Mouse (Mus musculus) limb, embryonic 11.5 days (tissue): ENCODE measurements around the gene Smim15. TPM values are rescaled to one million over a fixed set of nuclear protein-coding genes. Genes with fewer than 3 reads are reported as not detected.

Source experiments
- ATAC-seq: fragments of 200-750 bp; cut with Nextera tagmentation; 2 replicates; pipeline ENCODE4 v1.8.0; 2017; ENCODE audit warnings: low read depth; ENCODE audit not compliant: insufficient number of reproducible peaks, low FRiP score, low TSS enrichment
- DNase-seq: peaks from one replicate; pipeline ENCODE4 v3.0.0-alpha.2; 2015; ENCODE audit warnings: low spot score
- H3K27ac ChIP-seq: fragments of 300-500 bp; sonication (generic); replicated peaks from 2 replicates; pipeline ENCODE4 v1.5.1; 2014; ENCODE audit warnings: low read depth, mild to moderate bottlenecking, low read length
- H3K27me3 ChIP-seq: fragments of 300-500 bp; sonication (generic); 2 replicates; pipeline ENCODE4 v1.6.1; 2014; ENCODE audit warnings: mild to moderate bottlenecking, low read length, mixed read lengths; ENCODE audit not compliant: control insufficient read depth, insufficient read depth
- H3K36me3 ChIP-seq: fragments of 300-500 bp; sonication (generic); 2 replicates; pipeline ENCODE4 v1.6.1; 2014; ENCODE audit warnings: mild to moderate bottlenecking, low read length, moderate library complexity, mixed read lengths; ENCODE audit not compliant: control insufficient read depth, insufficient read depth
- H3K4me1 ChIP-seq: fragments of 300-500 bp; sonication (generic); 2 replicates; pipeline ENCODE4 v1.6.1; 2014; ENCODE audit warnings: low read length, mixed read lengths; ENCODE audit not compliant: control insufficient read depth, insufficient read depth
- H3K4me2 ChIP-seq: fragments of 300-500 bp; sonication (generic); 2 replicates; pipeline ENCODE4 v1.6.1; 2014; ENCODE audit warnings: low read depth, mild to moderate bottlenecking, moderate library complexity; ENCODE audit not compliant: severe bottlenecking
- H3K4me3 ChIP-seq: fragments of 300-500 bp; sonication (generic); 2 replicates; pipeline ENCODE4 v1.5.1; 2014; ENCODE audit warnings: low read depth, low read length
- H3K9ac ChIP-seq: fragments of 300-500 bp; sonication (generic); 2 replicates; pipeline ENCODE4 v1.6.1; 2014; ENCODE audit warnings: mild to moderate bottlenecking, low read length
- H3K9me3 ChIP-seq: fragments of 300-500 bp; sonication (generic); 2 replicates; pipeline ENCODE4 v1.6.1; 2016; ENCODE audit warnings: low read length; ENCODE audit not compliant: control insufficient read depth
- WGBS: fragments of 180-500 bp; shearing (Covaris S2); extraction: QIAGEN DNeasy Blood & Tissue Kit; methylation state at CpG from one replicate; pipeline ENCODE4 v1.1.7; 2014; 5-methylcytosine and 5-hydroxymethylcytosine counted together
- polyA plus RNA-seq: library from polyadenylated mRNA; unstranded; fragments of >200 nt; fragmentation: Nextera tagmentation; extraction: Ambion mirVana; gene quantifications from 2 replicates; pipeline ENCODE4 v1.2.1, GENCODE M21; 2014

Smim15 gene
- polyA plus RNA-seq, 1 experiment from 2014 or later, result 61.9 TPM

DNA sequence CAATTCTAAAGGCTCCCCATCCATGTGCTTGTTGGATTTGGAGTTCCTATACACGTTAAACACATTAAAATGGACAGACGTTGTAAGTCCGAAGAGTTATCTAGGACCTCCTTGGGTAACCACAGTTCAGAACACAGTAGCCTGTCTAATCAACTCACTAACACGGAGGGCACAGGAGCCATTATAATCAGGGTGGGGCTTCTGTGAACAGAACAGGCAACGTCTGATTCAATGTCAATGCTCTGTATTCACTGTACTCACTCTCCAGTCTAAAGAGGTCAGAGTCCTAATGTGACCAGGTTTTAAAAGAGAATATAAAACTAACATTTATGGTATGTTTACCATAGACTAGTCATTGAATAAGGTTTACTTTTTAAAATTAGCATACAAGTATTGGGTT is 50.4 kb downstream of the Smim15 start:
- WGBS, result 89% methylated on average over 5 of the region's 5 CpGs
- no peak for ATAC-seq
- H3K36me3 ChIP-seq, result no peaks in the 10 kb centered on the region

GRCm38 (mm10) chr13:108095617-108096016 is 51.4 kb downstream of the Smim15 start:
- Histone ChIP-seq H3K4me3 (no peak overlapping the region), H3K36me3 (no peaks in the 10 kb centered on the region), H3K9ac (no peak overlapping the region), H3K9me3 (no peaks in the 10 kb centered on the region), H3K4me1 (no peaks in the 10 kb centered on the region), H3K27ac (no peak overlapping the region), H3K4me2 (no peak overlapping the region), H3K27me3 (no peaks in the 10 kb centered on the region)
- ATAC-seq, result no peak
- no peak for DNase-seq
- 89% methylated on average over 7 of the region's 7 CpGs for WGBS

More for the DNA sequence above, 50.4 kb downstream of the Smim15 start:
- Histone ChIP-seq H3K27ac (no peak overlapping the region), H3K27me3 (no peaks in the 10 kb centered on the region), H3K4me2 (no peak overlapping the region), H3K9ac (no peak overlapping the region), H3K4me3 (no peak overlapping the region), H3K9me3 (no peaks in the 10 kb centered on the region), H3K4me1 (no peaks in the 10 kb centered on the region)
- DNase-seq, result no peak

DNA sequence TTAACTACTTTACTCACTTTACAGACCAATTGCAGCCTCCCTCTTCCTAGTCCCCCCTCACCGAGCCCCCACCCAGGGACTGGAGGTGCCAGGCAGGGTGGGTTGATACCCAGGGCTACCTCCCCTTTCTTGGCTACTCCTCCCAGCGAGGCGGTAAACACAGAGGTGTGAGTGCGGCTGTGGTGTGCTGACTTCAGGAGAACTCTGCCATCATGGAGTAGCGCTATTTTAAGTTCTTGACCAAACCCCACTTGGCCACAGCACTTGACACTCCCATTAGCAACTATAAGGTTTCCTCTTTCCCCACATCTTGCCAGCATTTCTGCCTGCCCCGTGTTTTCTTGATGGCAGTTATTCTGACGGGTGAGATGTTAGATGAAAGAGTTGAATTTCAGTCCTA is 52.2 kb downstream of the Smim15 start:
- WGBS, result 53% methylated on average over 7 of the region's 7 CpGs
- no peaks in the 10 kb centered on the region for H3K36me3 ChIP-seq
- H3K27me3 ChIP-seq, result no peaks in the 10 kb centered on the region
- H3K9ac ChIP-seq, result no peak overlapping the region
- no peak overlapping the region for H3K4me2 ChIP-seq
- H3K4me1 ChIP-seq, result no peaks in the 10 kb centered on the region
- no peak overlapping the region for H3K4me3 ChIP-seq
- no peak for DNase-seq
- ATAC-seq, result no peak
- H3K27ac ChIP-seq, result no peak overlapping the region
- no peaks in the 10 kb centered on the region for H3K9me3 ChIP-seq

Other genes starting within 250 kb of the Smim15 start
- 102 and 103 TPM in 2 replicates for gene Ndufaf2, start 114.2 kb downstream of the Smim15 start, polyA plus RNA-seq
- gene Ercc8, start 114.3 kb downstream of the Smim15 start, polyA plus RNA-seq, result 24.9 and 26.6 TPM in 2 replicates
- 0.91 and 1.5 TPM in 2 replicates for gene Elovl7, start 170.0 kb downstream of the Smim15 start, polyA plus RNA-seq